Mouse (Mus musculus): ENCODE data around the gene Gmpr2. TPM values are rescaled to one million over a fixed set of nuclear protein-coding genes. Genes with fewer than 3 reads are reported as not detected.

Gene Gmpr2
- polyA plus RNA-seq, 1 experiment: 35.9 TPM

DNA sequence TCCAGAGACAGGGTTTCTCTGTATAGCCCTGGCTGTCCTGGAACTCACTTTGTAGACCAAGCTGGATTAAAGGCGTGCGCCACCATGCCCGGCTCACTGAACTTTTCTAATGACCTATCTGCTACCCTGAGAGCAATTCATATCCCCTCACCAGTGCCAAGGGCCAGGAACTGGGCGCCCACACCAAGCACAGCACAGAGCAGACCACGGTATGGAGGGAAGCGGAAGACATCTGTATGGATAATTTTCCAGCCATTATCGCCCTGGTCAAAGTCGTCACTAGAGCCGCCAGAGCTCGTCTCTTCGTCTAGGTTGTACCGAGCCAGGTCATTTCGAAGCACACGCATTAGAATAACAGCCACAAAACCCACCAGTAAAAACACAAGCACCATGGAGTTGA, 30.9 kb upstream of the Gmpr2 start:
- H3K27me3 ChIP-seq (ENCODE audit: control insufficient read depth, insufficient read depth, low read length): no peaks in the 10 kb centered on the region
- peaks cover 4% of the 10 kb centered on the region; the same call in 1 of the 2 replicates for H3K36me3 ChIP-seq (ENCODE audit: control insufficient read depth, insufficient read depth, low read length)
- H3K27ac ChIP-seq (ENCODE audit: control insufficient read depth, insufficient read depth, low read depth, low read length): no peak overlapping the region
- TF ChIP-seq CTCF (IDR thresholded peaks at IDR 0.05; ENCODE audit: control insufficient read depth, insufficient read depth, insufficient replicate concordance, low read depth, low read length) (no peak), POLR2A (IDR thresholded peaks at IDR 0.05; ENCODE audit: control insufficient read depth, low read depth, low read length) (no peak)
- H3K4me3 ChIP-seq (ENCODE audit: control insufficient read depth, low read depth, low read length): no peak overlapping the region
- peaks cover 12% of the 10 kb centered on the region for H3K4me1 ChIP-seq (ENCODE audit: control insufficient read depth, insufficient read depth, low read length)

DNA sequence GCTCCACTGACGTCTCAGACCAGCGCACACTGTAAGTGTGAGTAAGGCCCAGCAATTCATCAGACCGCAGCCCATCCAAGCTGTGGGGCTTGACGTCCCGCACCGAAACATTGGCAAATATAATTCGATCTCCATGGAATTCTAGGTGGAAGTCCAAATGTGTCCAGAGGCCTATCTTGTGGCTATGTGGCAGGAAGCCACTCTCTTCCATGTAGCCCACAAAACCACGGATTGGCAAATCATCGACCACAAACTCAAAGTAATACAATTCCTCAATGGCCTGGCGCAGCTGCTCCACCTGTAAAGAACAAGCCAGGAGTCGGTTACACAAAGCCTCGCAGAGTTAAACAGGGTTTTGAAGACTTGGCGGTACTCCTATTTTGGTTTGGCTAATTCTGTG, 30.4 kb upstream of the Gmpr2 start:
- Histone ChIP-seq H3K27ac (ENCODE audit: control insufficient read depth, insufficient read depth, low read depth, low read length) (no peak overlapping the region), H3K27me3 (ENCODE audit: control insufficient read depth, insufficient read depth, low read length) (no peaks in the 10 kb centered on the region), H3K4me1 (ENCODE audit: control insufficient read depth, insufficient read depth, low read length) (peaks cover 10% of the 10 kb centered on the region), H3K36me3 (ENCODE audit: control insufficient read depth, insufficient read depth, low read length) (peaks cover 3% of the 10 kb centered on the region; the same call in 1 of the 2 replicates), H3K4me3 (ENCODE audit: control insufficient read depth, low read depth, low read length) (no peak overlapping the region)
- TF ChIP-seq POLR2A (IDR thresholded peaks at IDR 0.05; ENCODE audit: control insufficient read depth, low read depth, low read length): no peak
- TF ChIP-seq CTCF (IDR thresholded peaks at IDR 0.05; ENCODE audit: control insufficient read depth, insufficient read depth, insufficient replicate concordance, low read depth, low read length): no peak

DNA sequence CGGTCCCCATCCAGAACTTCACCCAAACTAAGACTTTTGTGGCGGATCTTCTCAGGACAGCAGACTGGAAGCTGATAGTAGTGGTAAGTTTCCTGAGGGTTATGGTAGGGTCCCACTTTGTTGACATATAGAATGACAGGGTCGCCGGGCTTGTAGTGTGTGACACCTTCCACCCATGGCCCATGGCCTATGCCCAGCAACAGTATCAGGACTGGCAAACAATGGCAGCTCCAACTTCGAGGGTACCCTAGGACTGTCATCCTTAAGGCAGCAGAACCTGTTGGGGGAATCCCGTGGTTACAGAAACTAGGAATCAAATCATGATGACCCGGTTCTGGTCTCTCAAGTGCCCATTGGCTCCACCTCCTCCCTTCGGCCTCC, 29.1 kb upstream of the Gmpr2 start:
- Histone ChIP-seq H3K4me3 (ENCODE audit: control insufficient read depth, low read depth, low read length) (peak overlapping the region; percentile 87), H3K4me1 (ENCODE audit: control insufficient read depth, insufficient read depth, low read length) (peaks cover 9% of the 10 kb centered on the region), H3K36me3 (ENCODE audit: control insufficient read depth, insufficient read depth, low read length) (0 out of 2 replicates have a peak, but pooled peaks cover 1% of the 10 kb centered on the region), H3K27me3 (ENCODE audit: control insufficient read depth, insufficient read depth, low read length) (no peaks in the 10 kb centered on the region), H3K27ac (ENCODE audit: control insufficient read depth, insufficient read depth, low read depth, low read length) (peak overlapping the region; percentile 93)
- TF ChIP-seq POLR2A (IDR thresholded peaks at IDR 0.05; ENCODE audit: control insufficient read depth, low read depth, low read length) (no peak), CTCF (IDR thresholded peaks at IDR 0.05; ENCODE audit: control insufficient read depth, insufficient read depth, insufficient replicate concordance, low read depth, low read length) (no peak)

DNA sequence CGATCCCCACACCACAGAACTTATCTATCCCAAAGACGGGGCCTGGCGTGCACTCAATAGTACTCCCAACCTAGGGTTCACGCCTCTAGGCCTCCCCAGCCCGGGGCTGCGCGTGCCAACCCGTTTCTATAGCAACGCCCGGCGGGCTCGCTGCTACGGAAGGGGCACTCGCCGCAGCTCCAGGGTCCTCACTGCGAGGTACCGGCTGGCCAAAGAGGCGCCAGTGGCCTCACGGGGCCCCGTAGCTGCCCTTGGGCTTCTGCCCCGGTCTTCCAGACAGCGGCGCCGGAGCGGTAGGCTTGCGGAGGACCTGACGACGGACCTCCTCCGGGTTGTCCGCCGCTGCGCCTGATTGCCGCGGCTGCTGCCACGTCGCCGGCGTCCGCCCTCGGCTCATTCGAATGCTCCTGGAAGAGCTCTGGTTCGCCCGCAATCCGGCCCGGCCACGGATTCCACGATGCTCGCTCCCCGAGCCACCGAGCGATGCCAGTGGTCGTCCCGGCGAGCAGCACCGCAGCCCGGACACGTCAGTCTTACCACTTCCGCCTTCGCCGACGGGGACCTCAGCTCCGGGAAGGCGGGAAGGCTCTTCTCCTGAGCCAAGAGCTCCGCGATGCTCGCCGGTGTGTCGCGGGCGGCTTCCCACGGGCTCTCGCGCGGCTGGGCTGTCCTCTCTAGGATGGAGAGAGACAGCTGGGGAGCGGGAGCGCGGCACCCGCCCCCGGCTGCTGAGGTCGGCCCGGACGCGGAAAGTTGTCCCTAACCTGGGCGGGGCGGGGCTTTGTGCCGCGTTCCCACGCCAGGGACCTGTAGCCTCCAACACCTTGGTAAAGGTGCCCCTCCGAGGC, 28.5 kb upstream of the Gmpr2 start, which contains the start of gene Tm9sf1:
Gene Tm9sf1, minus strand, starts transcription at position 747 of the 848 bp plus-strand sequence.
- TF ChIP-seq CTCF (IDR thresholded peaks at IDR 0.05; ENCODE audit: control insufficient read depth, insufficient read depth, insufficient replicate concordance, low read depth, low read length) (no peak), POLR2A (IDR thresholded peaks at IDR 0.05; ENCODE audit: control insufficient read depth, low read depth, low read length) (peak; percentile 69)
- Histone ChIP-seq H3K4me1 (ENCODE audit: control insufficient read depth, insufficient read depth, low read length) (peaks cover 9% of the 10 kb centered on the region), H3K4me3 (ENCODE audit: control insufficient read depth, low read depth, low read length) (peak within 1 kb of the TSS; percentile 87), H3K36me3 (ENCODE audit: control insufficient read depth, insufficient read depth, low read length) (0 out of 2 replicates have a peak, but pooled peaks cover 1% of the 10 kb centered on the region), H3K27me3 (ENCODE audit: control insufficient read depth, insufficient read depth, low read length) (no peaks in the 10 kb centered on the region), H3K27ac (ENCODE audit: control insufficient read depth, insufficient read depth, low read depth, low read length) (peak within 1 kb of the TSS; percentile 93)

DNA sequence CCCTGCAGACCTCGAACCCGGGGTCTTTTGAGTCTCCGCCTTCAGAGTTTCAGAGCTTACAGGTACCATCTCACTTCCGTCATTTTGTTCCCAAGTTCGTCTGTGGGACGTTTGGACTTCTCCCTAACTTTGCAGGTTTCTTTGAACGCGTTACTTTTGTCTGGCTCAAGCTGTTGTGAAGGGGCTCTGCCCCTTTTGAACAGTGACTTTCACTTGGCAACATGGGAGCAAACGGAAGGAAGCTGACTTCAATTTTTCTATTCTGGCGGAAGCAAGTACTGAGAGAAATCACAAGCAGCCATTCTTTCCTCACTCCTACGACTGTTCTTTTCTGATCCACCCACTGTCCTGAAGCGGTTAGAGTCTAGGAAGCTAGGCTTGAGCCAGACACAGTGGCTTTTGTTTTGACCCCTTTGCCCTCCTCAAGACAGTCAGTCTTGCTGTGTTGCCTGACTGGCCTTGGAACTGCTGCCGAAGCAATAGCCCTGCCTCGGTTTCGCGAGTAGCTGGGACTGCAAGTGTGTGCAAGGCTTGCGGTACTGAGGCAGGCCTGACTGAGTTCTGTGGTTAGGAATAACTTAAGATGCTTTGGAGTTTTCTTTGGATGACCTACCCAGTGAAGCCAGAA, 27.4 kb upstream of the Gmpr2 start:
- H3K4me3 ChIP-seq (ENCODE audit: control insufficient read depth, low read depth, low read length): peak overlapping the region; percentile 73
- no peaks in the 10 kb centered on the region for H3K27me3 ChIP-seq (ENCODE audit: control insufficient read depth, insufficient read depth, low read length)
- H3K27ac ChIP-seq (ENCODE audit: control insufficient read depth, insufficient read depth, low read depth, low read length): peak overlapping the region; percentile 32
- H3K4me1 ChIP-seq (ENCODE audit: control insufficient read depth, insufficient read depth, low read length): peaks cover 9% of the 10 kb centered on the region
- 0 out of 2 replicates have a peak, but pooled peaks cover 1% of the 10 kb centered on the region for H3K36me3 ChIP-seq (ENCODE audit: control insufficient read depth, insufficient read depth, low read length)
- TF ChIP-seq CTCF (IDR thresholded peaks at IDR 0.05; ENCODE audit: control insufficient read depth, insufficient read depth, insufficient replicate concordance, low read depth, low read length) (no peak), POLR2A (IDR thresholded peaks at IDR 0.05; ENCODE audit: control insufficient read depth, low read depth, low read length) (no peak)

DNA sequence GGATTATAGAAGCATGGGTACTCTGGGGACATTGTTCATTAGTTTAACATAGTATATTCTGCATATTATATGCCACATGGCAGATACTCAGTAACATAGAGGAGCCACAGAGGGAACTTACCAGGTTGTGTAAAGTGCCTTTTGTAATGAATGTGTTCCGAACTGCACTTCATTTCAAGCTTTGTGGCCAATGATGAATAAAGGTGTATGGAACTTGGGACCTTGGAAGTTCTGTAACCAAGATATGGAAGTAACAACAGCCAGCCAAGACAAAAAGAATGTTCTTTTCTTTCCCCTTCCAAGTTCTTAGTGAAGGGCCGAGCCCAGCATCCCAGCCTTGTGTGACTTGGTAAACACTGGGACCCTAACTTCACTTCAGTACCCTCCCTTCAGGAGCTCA, 21.9 kb upstream of the Gmpr2 start, which contains the start of gene Tssk4:
Gene Tssk4, plus strand, starts transcription at position 301 of the 400 bp plus-strand sequence.
- no peaks in the 10 kb centered on the region for H3K36me3 ChIP-seq (ENCODE audit: control insufficient read depth, insufficient read depth, low read length)
- H3K27me3 ChIP-seq (ENCODE audit: control insufficient read depth, insufficient read depth, low read length): no peaks in the 10 kb centered on the region
- peaks cover 1% of the 10 kb centered on the region; the same call in 1 of the 2 replicates for H3K4me1 ChIP-seq (ENCODE audit: control insufficient read depth, insufficient read depth, low read length)
- H3K27ac ChIP-seq (ENCODE audit: control insufficient read depth, insufficient read depth, low read depth, low read length): no peak within 1 kb of the TSS
- TF ChIP-seq POLR2A (IDR thresholded peaks at IDR 0.05; ENCODE audit: control insufficient read depth, low read depth, low read length): peak; percentile 24; the same call in 1 of the 2 replicates
- TF ChIP-seq CTCF (IDR thresholded peaks at IDR 0.05; ENCODE audit: control insufficient read depth, insufficient read depth, insufficient replicate concordance, low read depth, low read length): no peak
- peak within 1 kb of the TSS; percentile 82 for H3K4me3 ChIP-seq (ENCODE audit: control insufficient read depth, low read depth, low read length)

DNA sequence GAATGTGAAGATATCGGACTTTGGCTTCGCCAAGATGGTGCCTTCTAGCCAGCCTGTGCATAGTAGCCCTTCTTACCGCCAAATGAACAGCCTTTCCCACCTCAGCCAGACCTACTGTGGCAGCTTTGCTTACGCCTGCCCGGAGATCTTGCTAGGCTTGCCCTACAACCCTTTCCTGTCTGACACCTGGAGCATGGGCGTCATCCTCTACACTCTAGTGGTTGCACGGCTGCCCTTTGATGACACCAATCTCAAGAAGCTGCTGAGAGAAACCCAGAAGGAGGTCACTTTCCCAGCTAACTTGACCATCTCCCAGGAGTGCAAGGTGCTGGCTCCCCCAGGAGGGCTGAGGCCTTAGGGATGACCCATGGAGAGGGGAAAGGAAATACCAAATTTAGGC, 20.2 kb upstream of the Gmpr2 start:
- H3K4me1 ChIP-seq (ENCODE audit: control insufficient read depth, insufficient read depth, low read length): no peaks in the 10 kb centered on the region
- H3K4me3 ChIP-seq (ENCODE audit: control insufficient read depth, low read depth, low read length): peak overlapping the region; percentile 82
- H3K27me3 ChIP-seq (ENCODE audit: control insufficient read depth, insufficient read depth, low read length): no peaks in the 10 kb centered on the region
- H3K36me3 ChIP-seq (ENCODE audit: control insufficient read depth, insufficient read depth, low read length): no peaks in the 10 kb centered on the region
- no peak overlapping the region for H3K27ac ChIP-seq (ENCODE audit: control insufficient read depth, insufficient read depth, low read depth, low read length)
- TF ChIP-seq CTCF (IDR thresholded peaks at IDR 0.05; ENCODE audit: control insufficient read depth, insufficient read depth, insufficient replicate concordance, low read depth, low read length): no peak
- no peak for TF ChIP-seq POLR2A (IDR thresholded peaks at IDR 0.05; ENCODE audit: control insufficient read depth, low read depth, low read length)

Measured in testis, adult 2 months (tissue).